Mouse (Mus musculus): ENCODE data around the gene Pygb.

- TF ChIP-seq GATA1 (IDR thresholded peaks at IDR 0.05; ENCODE audit: low read length) (no peak), TAL1 (IDR thresholded peaks at IDR 0.05; ENCODE audit: low read length) (no peak)
Measured at GRCm38 (mm10) chr2:150816676-150817402, 30.3 kb downstream of the Pygb start.
